16 mouse cellular contexts compared by ENCODE assay signal in the genomic region with DNA sequence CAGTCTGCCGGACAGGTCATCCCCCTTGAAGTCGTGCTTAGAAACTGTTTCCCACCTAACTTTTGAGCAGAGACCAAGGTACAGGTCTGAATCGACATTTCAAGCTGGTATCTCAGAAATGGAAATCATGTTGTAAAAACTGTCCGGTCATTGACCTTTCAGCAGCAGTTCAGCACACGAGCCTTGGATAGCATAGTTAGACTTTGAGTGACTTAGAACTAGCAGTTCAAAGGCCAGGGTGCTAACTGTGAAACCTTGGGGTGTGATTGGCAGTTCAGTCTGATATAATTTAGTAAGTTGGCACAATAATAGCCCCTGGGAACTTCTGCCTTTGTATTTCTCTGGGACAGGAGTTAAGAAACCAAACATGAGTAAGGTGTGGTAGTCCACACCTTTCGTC.
DNase-seq lines count a peak whose midpoint lies in the region; ATAC-seq and TF ChIP-seq lines count a peak whose summit lies in the region.
"Had no signal": no experiment of that assay in that cellular context is flagged by ENCODE, and none has a peak within 500 bp of the region (broad histone marks: within the 10 kb centered on the region; RNA-seq: fewer than 3 reads in every experiment).

No protein-coding gene starts in this region.

- H3K4me2 ChIP-seq in kidney, embryonic 15.5 days: no peak overlapping the region
- H3K4me2 ChIP-seq in intestine, embryonic 15.5 days (replicated peaks): no peak overlapping the region
- H3K4me2 ChIP-seq in intestine, postnatal 0 days (replicated peaks; ENCODE audit: low read depth): peak overlapping the region; percentile 45; the same call in 1 of the 2 replicates
- H3K4me2 ChIP-seq: forebrain, embryonic 13.5 days; heart, embryonic 15.5 days; hindbrain, embryonic 13.5 days had no signal

- no peak overlapping the region for H3K4me3 ChIP-seq in kidney, embryonic 15.5 days (replicated peaks)
- no peak overlapping the region for H3K4me3 ChIP-seq in intestine, embryonic 15.5 days (replicated peaks)
- H3K4me3 ChIP-seq in intestine, postnatal 0 days (ENCODE audit: low read depth, low read length): no peak overlapping the region
- H3K4me3 ChIP-seq: forebrain, embryonic 13.5 days; heart, embryonic 10.5 days; heart, embryonic 15.5 days; hindbrain, embryonic 13.5 days had no signal

- no peaks in the 10 kb centered on the region for H3K36me3 ChIP-seq in kidney, embryonic 15.5 days
- no peaks in the 10 kb centered on the region for H3K36me3 ChIP-seq in intestine, embryonic 15.5 days
- H3K36me3 ChIP-seq in intestine, postnatal 0 days (ENCODE audit: control insufficient read depth, insufficient read depth): no peaks in the 10 kb centered on the region
- H3K36me3 ChIP-seq: heart, embryonic 10.5 days; heart, embryonic 15.5 days; hindbrain, embryonic 13.5 days had no signal

- H3K9me3 ChIP-seq in kidney, embryonic 15.5 days (replicated peaks): no peaks in the 10 kb centered on the region
- H3K9me3 ChIP-seq in intestine, embryonic 15.5 days: no peaks in the 10 kb centered on the region
- no peaks in the 10 kb centered on the region for H3K9me3 ChIP-seq in intestine, postnatal 0 days (ENCODE audit: control insufficient read depth)
- H3K9me3 ChIP-seq: forebrain, embryonic 13.5 days; heart, embryonic 10.5 days; heart, embryonic 15.5 days; hindbrain, embryonic 13.5 days had no signal

- H3K27me3 ChIP-seq in kidney, embryonic 15.5 days: no peaks in the 10 kb centered on the region
- no peaks in the 10 kb centered on the region for H3K27me3 ChIP-seq in intestine, embryonic 15.5 days (replicated peaks)
- H3K27me3 ChIP-seq in intestine, postnatal 0 days (replicated peaks; ENCODE audit: control insufficient read depth, insufficient read depth, low read length): no peaks in the 10 kb centered on the region
- H3K27me3 ChIP-seq: forebrain, embryonic 13.5 days; heart, embryonic 15.5 days; hindbrain, embryonic 13.5 days had no signal

- intact Hi-C loops in left cerebral cortex, postnatal 4 days (cut with DNase I): no loop called here

- peaks cover 31% of the 10 kb centered on the region for H3K4me1 ChIP-seq in kidney, embryonic 15.5 days
- H3K4me1 ChIP-seq in intestine, embryonic 15.5 days (replicated peaks): 0 out of 2 replicates have a peak, but pooled peaks cover 2% of the 10 kb centered on the region
- peaks cover 5% of the 10 kb centered on the region; the same call in 1 of the 2 replicates for H3K4me1 ChIP-seq in intestine, postnatal 0 days (replicated peaks; ENCODE audit: control insufficient read depth, insufficient read depth, low read length)
- H3K4me1 ChIP-seq: forebrain, embryonic 13.5 days had no signal

- no peak for ATAC-seq in kidney, embryonic 15.5 days (replicated peaks; ENCODE audit: low FRiP score)
- ATAC-seq in intestine, embryonic 15.5 days: peak; percentile 82
- ATAC-seq in intestine, postnatal 0 days: peak; percentile 83
- ATAC-seq: forebrain, embryonic 13.5 days; forebrain, postnatal 0 days; hindbrain, postnatal 0 days had no signal

- 79% methylated on average over 6 of the region's 6 CpGs for whole genome bisulfite sequencing in kidney, embryonic 15.5 days
- WGBS in intestine, embryonic 15.5 days: 66% methylated on average over 6 of the region's 6 CpGs
- WGBS in intestine, postnatal 0 days: 51% methylated on average over 6 of the region's 6 CpGs

- DNase-seq in kidney, adult 11 months: peak; percentile 21
- no peak for DNase-seq in kidney, postnatal 14 days
- peak; percentile 70 for DNase-seq in kidney, adult 9 months
- DNase-seq in left cerebral cortex, postnatal 4 days: no peak
- DNase-seq: cerebellum, adult 11-12 months; cerebellum, adult 9-10 months; cerebellum, postnatal 25 days; forebrain, postnatal 0 days had no signal

- H3K27ac ChIP-seq in kidney, embryonic 15.5 days: no peak overlapping the region
- H3K27ac ChIP-seq in intestine, embryonic 15.5 days: no peak overlapping the region
- H3K27ac ChIP-seq in intestine, postnatal 0 days (ENCODE audit: low read depth, low read length): no peak overlapping the region
- H3K27ac ChIP-seq: forebrain, embryonic 13.5 days; heart, embryonic 10.5 days; hindbrain, embryonic 13.5 days; hindbrain, postnatal 0 days had no signal

- no peak for TF ChIP-seq CTCF in intestine, postnatal 0 days (IDR thresholded peaks at IDR 0.05; ENCODE audit: low read depth)

- H3K9ac ChIP-seq in kidney, embryonic 15.5 days: no peak overlapping the region
- H3K9ac ChIP-seq in intestine, embryonic 15.5 days: no peak overlapping the region
- no peak overlapping the region for H3K9ac ChIP-seq in intestine, postnatal 0 days (ENCODE audit: low read depth, low read length)
- H3K9ac ChIP-seq: forebrain, embryonic 13.5 days; forebrain, postnatal 0 days; heart, embryonic 15.5 days; hindbrain, embryonic 13.5 days had no signal

Comparison
In these comparisons a context has a peak if more than half of its experiments do, and no peak if none do; other contexts are left out.
1. DNase-seq: peak in kidney, adult 11 months (single experiment) and kidney, adult 9 months (single experiment); none in kidney, postnatal 14 days (single experiment) and left cerebral cortex, postnatal 4 days (single experiment).